Mouse (Mus musculus): ENCODE measurements around the gene Stk10. TPM values are rescaled to one million over a fixed set of nuclear protein-coding genes. Genes with fewer than 3 reads are reported as not detected.

Gene Stk10
- polyA plus RNA-seq, 1 experiment from 2014 or later = 2.6 TPM

- no peaks in the 10 kb centered on the region for H3K27me3 ChIP-seq (replicated peaks; ENCODE audit: control insufficient read depth, insufficient read depth, low read length)
- no peak overlapping the region for H3K4me2 ChIP-seq (replicated peaks; ENCODE audit: low read depth)
- WGBS = 74% methylated on average over 2 of the region's 2 CpGs
- H3K9me3 ChIP-seq (ENCODE audit: control insufficient read depth) = no peaks in the 10 kb centered on the region
- H3K9ac ChIP-seq (ENCODE audit: low read depth, low read length) = no peak overlapping the region
- ATAC-seq = no peak
- H3K4me1 ChIP-seq (replicated peaks; ENCODE audit: control insufficient read depth, insufficient read depth, low read length) = peaks cover 15% of the 10 kb centered on the region; the same call in 1 of the 2 replicates
- no peak for TF ChIP-seq CTCF (IDR thresholded peaks at IDR 0.05; ENCODE audit: low read depth)
- no peak overlapping the region for H3K27ac ChIP-seq (ENCODE audit: low read depth, low read length)
- no peaks in the 10 kb centered on the region for H3K36me3 ChIP-seq (ENCODE audit: control insufficient read depth, insufficient read depth)
- no peak overlapping the region for H3K4me3 ChIP-seq (ENCODE audit: low read depth, low read length)
These were observed 114.2 kb downstream of the Stk10 start for GRCm38 (mm10) chr11:32647265-32647664.

GRCm38 (mm10) chr11:32650236-32650749 lies 117.2 kb downstream of the Stk10 start:
- no peaks in the 10 kb centered on the region for H3K9me3 ChIP-seq (ENCODE audit: control insufficient read depth)
- H3K4me1 ChIP-seq (replicated peaks; ENCODE audit: control insufficient read depth, insufficient read depth, low read length) = peaks cover 18% of the 10 kb centered on the region
- no peak overlapping the region for H3K4me3 ChIP-seq (ENCODE audit: low read depth, low read length)
- no peaks in the 10 kb centered on the region for H3K27me3 ChIP-seq (replicated peaks; ENCODE audit: control insufficient read depth, insufficient read depth, low read length)
- TF ChIP-seq CTCF (IDR thresholded peaks at IDR 0.05; ENCODE audit: low read depth) = no peak
- no peak overlapping the region for H3K27ac ChIP-seq (ENCODE audit: low read depth, low read length)
- no peak overlapping the region for H3K4me2 ChIP-seq (replicated peaks; ENCODE audit: low read depth)
- no peaks in the 10 kb centered on the region for H3K36me3 ChIP-seq (ENCODE audit: control insufficient read depth, insufficient read depth)
- H3K9ac ChIP-seq (ENCODE audit: low read depth, low read length) = no peak overlapping the region
- ATAC-seq = no peak

- no peak overlapping the region for H3K9ac ChIP-seq (ENCODE audit: low read depth, low read length)
- H3K36me3 ChIP-seq (ENCODE audit: control insufficient read depth, insufficient read depth) = no peaks in the 10 kb centered on the region
- H3K27me3 ChIP-seq (replicated peaks; ENCODE audit: control insufficient read depth, insufficient read depth, low read length) = no peaks in the 10 kb centered on the region
- no peak for TF ChIP-seq CTCF (IDR thresholded peaks at IDR 0.05; ENCODE audit: low read depth)
- H3K9me3 ChIP-seq (ENCODE audit: control insufficient read depth) = no peaks in the 10 kb centered on the region
- H3K4me1 ChIP-seq (replicated peaks; ENCODE audit: control insufficient read depth, insufficient read depth, low read length) = peaks cover 18% of the 10 kb centered on the region
- H3K27ac ChIP-seq (ENCODE audit: low read depth, low read length) = peak overlapping the region; percentile 31; the same call in 1 of the 2 replicates
- WGBS = 53% methylated on average over 7 of the region's 7 CpGs
- no peak for ATAC-seq
- no peak overlapping the region for H3K4me3 ChIP-seq (ENCODE audit: low read depth, low read length)
- H3K4me2 ChIP-seq (replicated peaks; ENCODE audit: low read depth) = no peak overlapping the region
These were observed 117.9 kb downstream of the Stk10 start for GRCm38 (mm10) chr11:32650893-32651590.

DNA sequence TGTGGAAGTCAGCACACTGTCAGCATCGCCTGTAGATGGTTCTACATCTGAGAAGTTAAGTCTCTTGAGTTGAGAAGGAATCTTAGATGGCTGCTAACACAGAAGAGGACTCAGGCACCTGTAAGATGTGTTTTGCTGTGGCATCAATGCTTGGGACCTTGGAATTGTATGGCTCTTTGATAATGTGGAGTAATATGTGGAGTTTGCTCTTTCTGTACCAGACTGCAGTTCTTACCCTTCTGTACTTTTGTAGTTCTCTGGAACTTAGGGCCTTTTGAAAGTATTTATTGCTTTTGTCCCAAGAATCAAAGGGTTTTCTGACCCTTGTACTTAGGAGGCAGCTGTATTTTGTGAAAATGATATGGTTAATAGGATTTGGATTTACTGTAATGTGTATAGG lies 118.6 kb downstream of the Stk10 start:
- WGBS = 61% methylated on average over 1 of the region's 1 CpGs
- Histone ChIP-seq H3K36me3 (ENCODE audit: control insufficient read depth, insufficient read depth) (no peaks in the 10 kb centered on the region), H3K4me3 (ENCODE audit: low read depth, low read length) (no peak overlapping the region), H3K27me3 (replicated peaks; ENCODE audit: control insufficient read depth, insufficient read depth, low read length) (no peaks in the 10 kb centered on the region), H3K9ac (ENCODE audit: low read depth, low read length) (no peak overlapping the region), H3K27ac (ENCODE audit: low read depth, low read length) (peak overlapping the region; percentile 31; the same call in 1 of the 2 replicates), H3K4me2 (replicated peaks; ENCODE audit: low read depth) (no peak overlapping the region), H3K4me1 (replicated peaks; ENCODE audit: control insufficient read depth, insufficient read depth, low read length) (peaks cover 14% of the 10 kb centered on the region), H3K9me3 (ENCODE audit: control insufficient read depth) (no peaks in the 10 kb centered on the region)
- ATAC-seq = peak; percentile 73
- no peak for TF ChIP-seq CTCF (IDR thresholded peaks at IDR 0.05; ENCODE audit: low read depth)

GRCm38 (mm10) chr11:32662082-32662656 lies 129.1 kb downstream of the Stk10 start:
- H3K9me3 ChIP-seq (ENCODE audit: control insufficient read depth) = no peaks in the 10 kb centered on the region
- 84% methylated on average over 1 of the region's 1 CpGs for WGBS
- no peaks in the 10 kb centered on the region for H3K36me3 ChIP-seq (ENCODE audit: control insufficient read depth, insufficient read depth)
- no peak overlapping the region for H3K4me3 ChIP-seq (ENCODE audit: low read depth, low read length)
- H3K27ac ChIP-seq (ENCODE audit: low read depth, low read length) = no peak overlapping the region
- no peaks in the 10 kb centered on the region; the same call in 1 of the 2 replicates for H3K4me1 ChIP-seq (replicated peaks; ENCODE audit: control insufficient read depth, insufficient read depth, low read length)
- ATAC-seq = no peak
- no peak for TF ChIP-seq CTCF (IDR thresholded peaks at IDR 0.05; ENCODE audit: low read depth)
- no peaks in the 10 kb centered on the region for H3K27me3 ChIP-seq (replicated peaks; ENCODE audit: control insufficient read depth, insufficient read depth, low read length)
- no peak overlapping the region for H3K4me2 ChIP-seq (replicated peaks; ENCODE audit: low read depth)
- H3K9ac ChIP-seq (ENCODE audit: low read depth, low read length) = no peak overlapping the region

GRCm38 (mm10) chr11:32665639-32666038 lies 132.5 kb downstream of the Stk10 start:
- Histone ChIP-seq H3K4me1 (replicated peaks; ENCODE audit: control insufficient read depth, insufficient read depth, low read length) (no peaks in the 10 kb centered on the region; the same call in 1 of the 2 replicates), H3K9ac (ENCODE audit: low read depth, low read length) (no peak overlapping the region), H3K27ac (ENCODE audit: low read depth, low read length) (no peak overlapping the region), H3K36me3 (ENCODE audit: control insufficient read depth, insufficient read depth) (no peaks in the 10 kb centered on the region), H3K4me2 (replicated peaks; ENCODE audit: low read depth) (no peak overlapping the region), H3K4me3 (ENCODE audit: low read depth, low read length) (no peak overlapping the region), H3K9me3 (ENCODE audit: control insufficient read depth) (no peaks in the 10 kb centered on the region), H3K27me3 (replicated peaks; ENCODE audit: control insufficient read depth, insufficient read depth, low read length) (no peaks in the 10 kb centered on the region)
- 94% methylated on average over 3 of the region's 3 CpGs for WGBS
- no peak for TF ChIP-seq CTCF (IDR thresholded peaks at IDR 0.05; ENCODE audit: low read depth)
- no peak for ATAC-seq
